Mouse (Mus musculus) thymus, adult 2 months (tissue): ENCODE data around the gene 4930404N11Rik.

Experiments
- CTCF ChIP-seq: fragments of 200-500 bp; IDR thresholded peaks from 2 replicates; pipeline ENCODE4 v1.5.1; 2012; ENCODE audit warnings: mild to moderate bottlenecking, control low read depth, low read length, moderate library complexity, borderline replicate concordance; ENCODE audit not compliant: control insufficient read depth, poor library complexity, insufficient read depth; ENCODE audit errors: extremely low read depth
- POLR2A ChIP-seq: fragments of 200-500 bp; IDR thresholded peaks from 2 replicates; pipeline ENCODE4 v1.6.1; 2012; ENCODE audit warnings: mild to moderate bottlenecking, low read length, control low read depth, moderate library complexity; ENCODE audit not compliant: control insufficient read depth, poor library complexity, insufficient read depth; ENCODE audit errors: extremely low read depth

GRCm38 (mm10) chr10:81366477-81367206 is 1.0 kb upstream of the 4930404N11Rik start:
- TF ChIP-seq CTCF (no peak), POLR2A (no peak)
